Mouse (Mus musculus) olfactory bulb, adult 2 months (tissue): Measurements from ENCODE around the gene Fry. TPM values are rescaled to one million over a fixed set of nuclear protein-coding genes. Genes with fewer than 3 reads are reported as not detected.

Experiments
- H3K27ac ChIP-seq: fragments of 200-500 bp; 2 replicates; pipeline ENCODE4 v1.5.1; 2012; ENCODE audit warnings: low read depth, low read length; ENCODE audit not compliant: insufficient read depth
- H3K4me1 ChIP-seq: fragments of 200-500 bp; 2 replicates; pipeline ENCODE4 v1.6.1; 2012; ENCODE audit warnings: low read length; ENCODE audit not compliant: control insufficient read depth, insufficient read depth
- H3K4me3 ChIP-seq: fragments of 200-500 bp; 2 replicates; pipeline ENCODE4 v1.5.1; 2012; ENCODE audit warnings: mild to moderate bottlenecking, low read depth, low read length, moderate library complexity; ENCODE audit not compliant: insufficient read depth
- CTCF ChIP-seq: fragments of 200-500 bp; IDR thresholded peaks from 2 replicates; pipeline ENCODE4 v1.5.1; 2012; ENCODE audit warnings: low read depth, mild to moderate bottlenecking, low read length, moderate library complexity; ENCODE audit not compliant: insufficient read depth
- POLR2A ChIP-seq: fragments of 200-500 bp; IDR thresholded peaks from 2 replicates; pipeline ENCODE4 v1.6.1; 2012; ENCODE audit warnings: mild to moderate bottlenecking, low read depth, low read length, moderate library complexity; ENCODE audit not compliant: insufficient read depth
- WGBS: fragments of 180-500 bp; shearing (Covaris S2); methylation state at CpG from one replicate; pipeline ENCODE4 v1.1.7; 2018; 5-methylcytosine and 5-hydroxymethylcytosine counted together
- polyA plus RNA-seq: library from polyadenylated mRNA; stranded (reverse); fragments of >200 nt; gene quantifications from 2 replicates; pipeline ENCODE4 v1.2.4, GENCODE M21; 2012; ENCODE audit warnings: low replicate concordance; ENCODE audit not compliant: missing spikeins, insufficient read depth, insufficient read length

The Fry gene
- polyA plus RNA-seq, 1 experiment, result not detected

GRCm38 (mm10) chr5:150122095-150122494 is 3.6 kb downstream of the Fry start:
- no peak for TF ChIP-seq CTCF
- no peak for TF ChIP-seq POLR2A
- H3K27ac ChIP-seq, result no peak overlapping the region
- 86% methylated on average over 4 of the region's 4 CpGs for WGBS

DNA sequence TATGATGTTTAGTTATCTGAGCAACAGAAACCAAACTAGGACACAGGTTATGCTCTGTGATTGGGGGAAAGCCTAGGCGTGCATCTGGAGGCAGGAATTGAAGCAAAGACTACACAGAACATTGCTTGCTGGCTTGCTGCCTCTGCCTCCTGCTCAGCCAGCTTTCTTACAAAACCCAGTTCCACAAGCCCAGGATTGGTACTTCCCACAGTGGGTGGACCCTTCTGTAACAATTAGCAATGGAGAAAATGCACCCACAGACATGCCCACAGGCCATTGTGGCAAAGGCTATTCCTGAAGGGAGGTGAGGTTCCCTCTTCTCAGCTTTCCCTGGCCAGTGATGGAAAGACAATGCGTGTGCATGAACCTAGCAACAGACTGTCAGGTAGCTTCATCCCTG is 4.1 kb downstream of the Fry start:
- Histone ChIP-seq H3K4me1 (peaks cover 21% of the 10 kb centered on the region), H3K4me3 (no peak overlapping the region), H3K27ac (no peak overlapping the region)
- WGBS, result 69% methylated on average over 2 of the region's 2 CpGs
- TF ChIP-seq CTCF (no peak), POLR2A (no peak)

More at GRCm38 (mm10) chr5:150122095-150122494, 3.6 kb downstream of the Fry start:
- Histone ChIP-seq H3K4me3 (no peak overlapping the region), H3K4me1 (peaks cover 21% of the 10 kb centered on the region)

- TF ChIP-seq POLR2A (no peak), CTCF (no peak)
- H3K4me1 ChIP-seq, result peaks cover 17% of the 10 kb centered on the region
- no peak overlapping the region for H3K4me3 ChIP-seq
- no peak overlapping the region for H3K27ac ChIP-seq
- WGBS, result 51% methylated on average over 9 of the region's 9 CpGs
These were observed 7.5 kb downstream of the Fry start for GRCm38 (mm10) chr5:150125920-150126319.

GRCm38 (mm10) chr5:150128432-150128831 is 10.0 kb downstream of the Fry start:
- Histone ChIP-seq H3K4me3 (no peak overlapping the region), H3K27ac (no peak overlapping the region), H3K4me1 (peaks cover 16% of the 10 kb centered on the region)
- TF ChIP-seq POLR2A (no peak), CTCF (no peak)
- WGBS, result 45% methylated on average over 8 of the region's 8 CpGs

DNA sequence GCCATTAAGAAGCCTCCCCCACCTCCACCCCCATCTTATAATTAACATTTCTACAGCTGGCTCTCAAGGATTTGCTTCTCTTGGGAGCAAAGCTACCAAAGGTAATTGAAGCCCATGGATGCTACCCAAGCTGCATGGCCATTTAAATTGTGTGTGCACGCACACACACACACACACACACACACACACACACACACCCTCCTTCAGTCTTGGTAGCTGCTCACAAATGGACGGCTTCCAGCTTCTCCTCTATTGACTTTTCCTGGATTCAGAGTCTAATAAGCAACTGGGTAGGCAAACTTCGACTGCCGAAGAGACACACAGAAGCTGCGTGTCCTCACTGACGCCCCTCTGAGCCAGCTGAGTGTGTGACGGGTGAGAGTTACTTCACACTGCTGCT is 11.7 kb downstream of the Fry start:
- 27% methylated on average over 7 of the region's 7 CpGs for WGBS
- Histone ChIP-seq H3K4me1 (peaks cover 11% of the 10 kb centered on the region), H3K4me3 (no peak overlapping the region), H3K27ac (no peak overlapping the region)
- TF ChIP-seq POLR2A (no peak), CTCF (no peak)

- H3K4me1 ChIP-seq, result peaks cover 8% of the 10 kb centered on the region; the same call in 1 of the 2 replicates
- TF ChIP-seq POLR2A (no peak), CTCF (no peak)
- no peak overlapping the region for H3K4me3 ChIP-seq
- 60% methylated on average over 7 of the region's 7 CpGs for WGBS
- no peak overlapping the region for H3K27ac ChIP-seq
These were observed 12.7 kb downstream of the Fry start for GRCm38 (mm10) chr5:150131166-150131565.

- 99% methylated on average over 3 of the region's 3 CpGs for WGBS
- Histone ChIP-seq H3K4me3 (no peak overlapping the region), H3K4me1 (peaks cover 5% of the 10 kb centered on the region; the same call in 1 of the 2 replicates), H3K27ac (no peak overlapping the region)
- TF ChIP-seq POLR2A, result no peak
- TF ChIP-seq CTCF, result no peak
These were observed 16.2 kb downstream of the Fry start for GRCm38 (mm10) chr5:150134651-150135050.

DNA sequence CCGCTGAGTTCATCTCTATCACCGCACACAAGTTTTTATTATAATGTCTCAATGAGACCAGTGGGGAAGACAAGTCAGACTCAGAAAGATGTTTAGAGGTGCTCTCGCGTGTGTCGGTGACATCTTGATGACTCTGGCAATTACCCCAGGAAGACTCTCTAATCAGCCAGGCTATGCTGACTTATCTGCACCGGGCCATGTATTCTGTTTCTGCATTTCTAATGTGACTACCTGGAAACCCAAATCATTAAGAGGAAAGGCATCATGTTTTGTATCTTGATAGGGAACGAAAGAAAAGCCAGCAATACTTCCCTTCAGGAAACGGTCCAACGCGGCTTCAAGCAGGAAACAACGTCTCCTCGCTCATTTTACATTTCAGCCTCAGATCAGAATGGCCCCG is 17.1 kb downstream of the Fry start:
- Histone ChIP-seq H3K4me1 (peaks cover 2% of the 10 kb centered on the region; the same call in 1 of the 2 replicates), H3K4me3 (no peak overlapping the region), H3K27ac (no peak overlapping the region)
- no peak for TF ChIP-seq POLR2A
- TF ChIP-seq CTCF, result no peak
- WGBS, result 85% methylated on average over 13 of the region's 13 CpGs

DNA sequence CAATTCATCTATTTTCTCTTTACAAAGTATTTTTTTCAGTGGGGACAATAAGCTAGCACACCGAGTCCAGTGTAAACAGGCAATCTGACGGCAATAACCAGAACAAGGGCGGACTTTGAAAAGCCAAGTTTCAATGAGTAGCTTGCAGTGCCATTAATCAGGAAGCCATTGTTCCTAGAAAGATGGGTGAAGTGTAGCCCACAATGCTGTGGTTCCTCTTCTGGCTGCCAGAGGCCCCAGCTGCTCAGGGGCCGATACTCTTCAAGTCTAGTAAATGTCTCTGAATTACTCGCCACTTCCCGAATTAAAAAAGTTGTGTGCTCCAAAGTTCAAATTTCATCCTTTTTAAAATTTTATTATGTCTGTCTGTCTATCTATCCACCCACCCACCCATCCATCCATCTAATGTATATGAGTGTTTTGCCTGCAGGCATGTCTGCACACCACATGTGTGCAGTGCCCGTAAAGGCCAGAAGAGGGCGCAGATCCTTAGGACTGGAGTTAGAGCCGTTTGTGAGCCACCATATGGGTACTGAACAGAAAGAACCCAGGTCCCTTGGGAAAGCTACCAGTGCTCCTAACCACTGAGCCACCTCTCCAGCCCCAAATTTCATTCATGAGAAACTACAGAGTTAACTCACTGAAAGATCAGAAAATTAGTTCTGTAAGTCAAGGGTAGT is 19.5 kb downstream of the Fry start:
- WGBS, result 78% methylated on average over 9 of the region's 9 CpGs
- no peak for TF ChIP-seq POLR2A
- TF ChIP-seq CTCF, result no peak
- Histone ChIP-seq H3K27ac (no peak overlapping the region), H3K4me3 (no peak overlapping the region), H3K4me1 (no peaks in the 10 kb centered on the region)

- no peak overlapping the region for H3K27ac ChIP-seq
- WGBS, result 71% methylated on average over 2 of the region's 2 CpGs
- TF ChIP-seq POLR2A (no peak), CTCF (no peak)
- no peak overlapping the region for H3K4me3 ChIP-seq
- peaks cover 5% of the 10 kb centered on the region; the same call in 1 of the 2 replicates for H3K4me1 ChIP-seq
These were observed 22.1 kb downstream of the Fry start for GRCm38 (mm10) chr5:150140513-150140912.
